Mouse (Mus musculus) T-helper 2 cell (primary cell): Measurements from ENCODE around the gene Igfbp4.

Experiments
- in situ Hi-C: fragments of 300-600 bp; cut with MboI, MseI; formaldehyde crosslinking; loops from one replicate; pipeline ENCODE4 v1.15.1; 2025; ENCODE audit warnings: high pct_unique_total_duplicates

The Igfbp4 gene

DNA sequence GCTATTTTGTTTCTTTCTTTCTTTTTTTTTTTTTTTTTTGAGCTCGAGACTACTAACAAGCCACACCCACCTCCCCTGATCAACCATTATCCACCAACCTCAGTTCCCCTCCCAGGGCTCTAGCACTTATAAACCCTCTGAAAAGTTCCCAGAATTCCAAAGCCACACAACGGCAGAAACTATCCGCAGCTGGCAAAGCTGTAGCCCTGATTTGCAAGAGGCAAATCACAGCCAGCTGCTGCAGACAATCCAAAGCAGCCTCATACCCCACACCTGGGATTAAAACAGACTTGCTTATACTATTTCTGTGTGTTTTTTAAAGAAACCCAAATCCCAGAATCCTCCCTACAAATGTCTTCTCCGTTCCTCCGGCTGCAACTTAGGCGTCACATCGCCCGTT is 36.8 kb downstream of the Igfbp4 start:
- in situ Hi-C loops = no loop called here

DNA sequence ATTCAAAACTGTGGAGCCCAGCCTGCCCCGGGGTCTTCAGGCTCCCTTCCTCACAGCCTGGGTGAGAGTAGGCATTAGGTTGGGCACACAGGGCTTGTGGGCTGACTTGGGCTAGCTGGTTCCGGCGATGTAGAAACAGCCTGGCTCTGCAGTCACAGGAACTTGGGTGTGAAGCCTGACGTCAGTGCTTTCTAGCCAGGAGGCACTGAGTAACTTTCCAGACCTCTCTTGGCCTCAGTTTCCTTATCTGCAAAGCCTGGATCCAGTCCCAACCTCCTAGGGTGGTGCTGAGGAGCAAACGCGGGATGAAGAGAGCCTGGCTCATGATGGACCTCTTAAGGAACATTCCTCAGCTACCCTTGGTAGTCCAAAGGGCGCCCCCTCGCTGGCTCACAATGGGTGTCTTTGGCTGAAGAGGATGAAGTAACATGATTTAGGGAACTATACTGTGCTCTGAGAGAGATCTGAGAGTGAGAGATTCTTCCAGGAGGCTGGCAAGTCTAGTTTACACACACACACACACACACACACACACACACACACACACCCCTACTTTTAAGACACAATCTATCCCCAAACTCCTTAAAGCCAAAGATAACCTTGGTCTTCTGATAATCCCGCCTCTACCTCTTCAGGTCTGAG is 40.0 kb downstream of the Igfbp4 start:
- in situ Hi-C loops = no loop called here

DNA sequence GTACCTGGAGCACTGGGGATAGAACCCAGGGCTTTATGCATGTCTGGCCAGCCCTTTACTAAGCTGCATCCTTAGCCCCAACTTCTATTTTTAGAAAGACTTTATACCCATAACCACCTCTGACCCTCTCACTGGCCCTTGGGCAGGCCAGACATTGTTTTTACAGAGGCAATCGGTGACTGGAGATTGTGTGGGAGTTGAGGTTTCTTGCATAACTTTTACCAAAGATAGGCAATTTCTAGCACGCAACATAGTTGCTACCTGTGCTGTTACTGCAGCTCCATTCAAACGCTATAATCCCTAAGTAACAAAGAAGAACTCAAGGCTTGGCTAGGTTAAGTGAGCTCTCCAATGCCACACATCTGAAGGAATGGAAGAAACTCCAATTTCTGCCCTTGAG is 40.5 kb downstream of the Igfbp4 start:
- in situ Hi-C loops = no loop called here

DNA sequence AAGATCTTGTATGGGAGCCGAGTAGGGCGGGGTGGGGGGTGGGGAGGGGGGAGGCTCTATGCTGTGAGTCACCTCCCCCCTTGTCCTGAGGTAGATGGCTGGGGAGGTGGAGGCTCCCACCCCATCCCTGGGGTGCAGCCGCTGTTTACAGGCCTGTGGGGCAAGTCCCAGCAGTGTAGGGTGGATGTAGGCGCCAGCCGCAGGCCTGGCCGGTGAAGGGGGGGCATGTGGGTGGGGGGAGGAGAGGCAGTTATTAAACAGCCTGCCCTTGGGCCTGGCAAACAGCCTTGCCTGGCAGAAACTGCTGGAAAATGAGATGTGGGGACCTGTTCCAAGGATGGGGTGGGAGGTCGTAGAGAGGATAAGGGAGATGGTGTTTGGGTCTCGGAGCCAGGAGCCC is 41.1 kb downstream of the Igfbp4 start:
- in situ Hi-C loops = no loop called here

DNA sequence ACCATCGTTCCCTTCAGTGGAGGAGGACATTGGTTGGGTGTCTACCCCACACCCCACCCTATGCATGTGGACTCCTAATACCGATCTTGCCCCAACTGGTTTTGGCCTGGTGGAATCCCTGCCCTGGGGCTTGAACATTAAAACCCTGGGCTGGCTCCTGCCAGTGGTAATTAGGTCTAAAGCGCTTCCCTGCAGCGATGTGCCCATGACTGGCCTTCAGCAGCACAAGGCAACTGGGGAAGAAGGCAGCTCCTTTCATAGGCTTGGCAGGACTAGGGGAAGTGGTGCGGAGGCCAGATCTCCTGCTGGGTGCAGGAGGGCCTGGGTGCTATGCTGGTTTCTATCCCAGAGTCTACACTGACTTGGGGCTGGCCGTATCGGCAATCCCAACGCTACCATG is 42.5 kb downstream of the Igfbp4 start:
- in situ Hi-C loops = no loop called here

DNA sequence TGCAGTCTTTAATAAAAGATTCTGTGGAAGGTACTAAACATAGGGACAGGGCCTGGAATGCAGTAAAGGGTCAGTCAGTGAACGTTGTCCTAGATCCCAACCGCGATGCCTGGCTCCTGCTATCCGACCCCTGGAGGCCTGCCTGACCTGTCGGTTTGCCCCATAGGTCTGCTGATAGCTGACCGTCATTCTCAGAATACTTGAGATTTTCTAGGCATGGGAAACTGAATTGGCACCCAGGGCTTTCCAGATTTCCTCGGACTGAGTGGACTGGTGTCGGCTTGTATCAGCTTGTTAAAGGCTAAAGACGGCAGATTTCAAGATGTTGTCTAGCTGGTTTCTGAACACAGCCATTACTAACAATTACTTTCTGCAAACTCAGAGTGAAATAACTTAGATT is 43.3 kb downstream of the Igfbp4 start:
- in situ Hi-C loops = no loop called here

DNA sequence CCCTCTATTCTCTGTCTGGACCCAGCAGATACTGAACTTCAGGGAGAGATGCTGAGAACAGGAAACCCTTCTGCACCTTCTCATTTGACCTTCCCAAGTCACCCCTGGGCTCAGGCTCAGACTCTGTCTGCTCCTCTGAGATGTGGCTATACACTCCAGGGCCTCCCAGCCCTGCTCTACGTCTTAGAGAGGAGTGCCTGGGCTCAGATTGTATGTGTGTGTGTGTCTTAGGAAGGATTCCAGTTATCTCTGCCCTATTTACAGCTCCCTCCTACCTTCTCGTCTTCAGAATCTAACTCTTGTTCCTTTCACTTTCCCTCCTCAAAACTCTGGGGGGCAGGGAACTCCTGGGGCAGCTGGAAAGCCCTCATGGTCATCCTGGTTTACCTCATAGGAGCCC is 47.4 kb downstream of the Igfbp4 start:
- in situ Hi-C loops = no loop called here

DNA sequence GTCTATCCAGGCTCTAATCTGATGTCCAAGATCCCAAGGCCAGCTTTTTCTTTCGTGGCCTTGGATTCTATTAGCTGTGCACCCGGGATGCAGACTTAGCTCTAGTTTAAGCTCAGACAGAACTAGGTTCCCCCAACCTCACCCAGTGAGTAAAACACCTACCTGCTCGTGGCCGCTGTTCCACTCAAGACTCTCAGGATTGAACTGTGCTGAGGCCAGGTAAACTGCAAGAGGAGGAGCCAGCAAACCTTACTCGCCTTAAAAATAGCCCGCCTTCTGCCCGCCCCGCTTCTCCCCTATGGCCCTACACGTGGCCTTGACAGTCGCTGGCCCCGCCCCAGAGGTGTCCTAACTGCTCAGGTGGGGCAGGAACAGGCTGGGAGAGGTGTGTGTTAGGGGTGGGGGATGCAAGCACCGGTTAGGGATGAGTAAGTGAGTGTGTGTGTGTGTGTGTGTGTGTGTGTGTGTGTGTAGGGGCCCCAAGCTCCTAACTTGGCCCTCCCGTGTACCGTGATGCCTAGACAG is 48.1 kb downstream of the Igfbp4 start, which contains the start of gene Tns4:
Tns4 (minus strand) TSS at position 230 of the 525 bp plus-strand sequence.
- in situ Hi-C loops = no loop called here

DNA sequence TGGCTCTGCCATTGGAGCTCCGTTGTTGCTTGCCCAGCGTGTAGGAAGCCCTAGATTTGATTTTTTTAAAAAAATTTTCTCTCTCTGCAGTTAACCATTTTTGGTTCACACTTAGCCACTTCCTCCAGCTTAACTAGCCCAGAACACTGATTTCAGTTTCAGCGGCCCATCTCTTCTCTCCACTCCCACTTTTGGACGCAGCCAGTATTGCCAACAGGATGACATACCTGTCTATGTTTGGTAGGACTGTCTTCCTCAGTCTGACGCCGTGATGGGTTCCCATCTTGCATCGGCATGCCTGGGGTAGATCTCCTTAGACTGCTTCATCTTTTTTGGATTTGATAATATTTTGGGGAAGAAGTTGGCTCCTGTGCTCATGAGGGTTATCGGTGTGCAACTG is 49.3 kb downstream of the Igfbp4 start:
- in situ Hi-C loops = no loop called here

DNA sequence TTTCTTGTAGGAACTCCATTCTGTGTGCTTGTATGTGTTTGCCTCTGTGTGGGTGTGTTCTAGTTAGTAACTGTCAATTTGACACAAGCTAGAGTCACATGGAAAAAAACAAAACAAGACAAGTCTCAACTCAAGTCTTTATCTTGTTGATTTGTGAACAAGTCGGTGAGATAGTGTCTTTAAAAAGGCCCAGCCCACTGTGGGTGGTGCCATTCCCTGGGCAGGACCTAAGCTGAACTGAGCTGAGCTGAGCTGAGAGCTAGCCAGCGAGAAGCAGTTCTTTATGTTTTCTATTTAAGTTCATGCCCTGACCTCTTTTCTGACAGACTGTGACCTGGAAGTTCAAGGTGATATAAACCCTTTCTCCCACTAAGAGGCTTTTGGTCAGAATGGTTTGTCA is 50.6 kb downstream of the Igfbp4 start:
- in situ Hi-C loops = no loop called here

DNA sequence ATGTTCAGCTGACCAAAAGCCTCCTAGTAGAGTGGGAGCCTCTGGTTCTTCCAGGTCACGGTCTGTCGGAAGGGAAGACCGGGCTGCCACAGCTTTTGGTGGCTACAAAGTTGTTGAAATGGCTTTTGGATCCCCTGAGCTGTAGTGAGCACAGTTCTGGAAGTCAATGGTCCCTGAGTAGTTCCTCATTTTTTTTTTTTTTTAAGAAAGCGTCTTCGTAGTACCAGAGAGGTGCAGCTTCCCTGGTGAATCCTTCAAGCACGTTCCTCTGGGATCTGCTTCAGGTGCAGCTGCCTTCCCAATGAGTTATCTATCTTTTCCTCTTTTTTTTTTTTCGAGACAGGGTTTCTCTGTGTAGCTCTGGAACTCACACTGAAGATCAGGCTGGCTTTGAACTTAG is 52.7 kb downstream of the Igfbp4 start:
- in situ Hi-C loops = no loop called here

DNA sequence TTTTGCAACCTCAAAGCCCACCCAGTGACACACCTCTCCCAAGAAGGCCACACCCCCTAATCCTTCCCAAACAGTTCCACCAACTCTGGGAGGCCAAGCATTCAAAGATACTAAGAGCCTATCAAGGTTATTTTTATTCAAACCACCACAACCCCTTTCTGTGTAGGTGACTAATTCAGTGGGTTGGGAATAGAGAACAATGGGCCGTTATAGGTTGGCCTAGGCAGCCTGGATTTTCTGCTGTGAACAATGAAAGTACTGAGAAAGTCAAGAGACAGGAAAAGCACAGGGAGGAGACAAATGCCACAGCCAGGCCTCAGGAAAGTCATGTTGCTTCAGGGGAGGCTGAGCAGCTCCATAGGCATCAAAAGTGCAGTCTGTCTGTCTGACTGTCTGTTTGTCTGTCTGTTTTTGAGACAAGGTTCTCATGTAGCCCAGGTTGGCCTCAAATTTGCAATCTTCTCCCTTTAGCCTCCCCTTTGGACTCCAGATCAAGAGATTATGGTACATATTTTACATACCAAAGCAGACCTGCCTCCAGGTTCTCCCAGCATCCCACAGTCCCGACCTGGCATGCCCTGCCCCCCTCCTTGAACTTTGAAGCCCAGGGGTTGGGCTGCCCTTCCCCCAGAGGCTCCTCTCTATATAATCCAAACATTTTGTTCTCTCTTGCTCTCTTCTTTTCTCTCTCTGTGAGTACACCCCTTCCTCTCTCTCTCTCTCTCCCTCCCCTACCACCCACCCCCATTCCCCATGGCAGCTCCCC is 54.0 kb downstream of the Igfbp4 start:
- in situ Hi-C loops = no loop called here

DNA sequence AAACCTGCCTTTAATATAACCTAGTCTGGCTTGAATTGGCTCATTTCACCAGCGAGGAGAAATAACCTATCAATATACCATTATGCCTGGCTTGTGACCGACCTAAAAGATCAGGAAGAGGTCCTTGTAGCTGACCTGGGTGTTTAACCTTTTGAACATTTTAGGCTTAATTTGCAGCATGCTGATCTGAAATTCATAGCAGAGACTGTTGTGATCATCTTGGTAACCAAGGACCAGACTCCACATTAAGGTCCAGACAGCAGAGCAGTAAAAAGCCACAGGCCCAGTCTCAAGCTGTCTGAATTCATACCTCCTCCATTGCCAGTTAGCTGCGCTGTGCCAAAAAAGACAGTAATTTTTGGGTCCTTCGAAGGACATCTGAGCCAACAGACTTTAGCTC is 54.7 kb downstream of the Igfbp4 start:
- in situ Hi-C loops = no loop called here

DNA sequence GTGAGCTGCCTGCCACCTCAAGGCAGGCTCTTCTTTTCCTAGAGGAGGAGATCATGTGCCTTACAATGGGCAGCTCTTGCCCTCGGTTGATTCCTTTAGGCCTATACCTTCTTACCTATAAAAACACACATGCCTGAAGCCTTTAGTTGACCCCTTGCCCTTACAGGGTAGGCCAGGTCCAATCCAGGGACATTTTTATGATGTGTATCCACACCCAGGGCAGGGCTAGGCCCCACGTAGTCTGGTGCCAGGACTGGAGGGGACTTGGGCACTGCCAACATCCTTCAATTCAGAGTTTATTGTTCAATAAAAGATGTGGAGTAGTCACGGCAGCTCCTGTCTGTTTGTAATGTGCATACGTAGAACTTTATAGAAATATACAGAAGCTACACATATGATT is 55.4 kb downstream of the Igfbp4 start:
- in situ Hi-C loops = no loop called here

DNA sequence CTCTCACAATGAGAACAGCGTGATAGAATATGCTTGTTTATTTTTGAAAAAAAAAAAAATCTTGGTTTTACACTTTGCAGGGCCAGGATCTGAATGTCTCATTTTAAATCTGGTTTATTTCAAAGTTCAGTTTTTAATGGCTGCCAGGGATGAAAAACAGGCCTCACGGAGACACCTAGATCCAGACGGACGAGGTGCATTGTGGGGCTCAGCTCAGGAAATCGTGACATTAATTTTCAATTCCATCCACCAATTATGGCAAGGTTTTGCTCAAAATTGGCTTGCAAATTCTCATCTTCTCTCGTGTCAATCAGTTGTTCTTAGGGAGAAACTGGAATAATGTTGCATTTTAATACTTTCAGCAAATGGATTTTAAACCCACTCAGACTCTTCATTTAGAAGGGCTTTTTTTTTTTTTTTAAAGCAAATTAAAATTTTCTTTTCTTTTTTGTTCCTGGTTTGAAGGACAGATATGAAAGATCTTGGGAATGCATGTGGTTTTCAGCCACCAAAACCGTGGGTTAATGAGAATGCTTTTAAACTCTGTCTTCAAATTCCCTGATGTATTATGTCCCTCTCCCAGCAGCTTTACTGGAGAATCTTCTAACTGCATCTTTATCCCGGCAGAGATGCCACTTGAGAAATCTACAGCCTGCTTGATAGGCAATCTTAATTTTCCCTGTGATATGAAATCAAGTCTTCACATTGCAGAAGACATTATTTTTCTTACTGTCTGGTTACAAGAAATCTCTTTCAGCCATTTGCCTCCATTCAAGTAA is 56.1 kb downstream of the Igfbp4 start:
- in situ Hi-C loops = no loop called here

DNA sequence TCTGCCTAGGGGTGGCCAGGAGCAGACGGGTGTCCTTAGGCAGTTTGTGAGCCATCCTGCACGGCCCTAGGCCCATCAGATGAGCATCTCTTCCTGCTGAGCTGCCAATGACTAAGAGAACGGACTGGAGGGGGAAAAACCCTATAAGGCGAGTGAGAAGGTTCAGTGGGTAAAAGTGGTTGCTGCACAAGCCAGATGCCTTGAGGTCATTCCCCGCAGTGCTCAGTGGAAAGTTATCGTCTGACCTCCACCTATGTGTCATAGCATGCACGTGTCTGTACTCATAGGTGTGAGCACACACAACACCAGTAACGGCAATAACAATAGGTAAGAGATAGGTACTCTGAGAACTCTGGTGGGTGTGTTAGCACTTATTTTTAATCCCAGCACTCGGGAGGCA is 57.9 kb downstream of the Igfbp4 start:
- in situ Hi-C loops = no loop called here

DNA sequence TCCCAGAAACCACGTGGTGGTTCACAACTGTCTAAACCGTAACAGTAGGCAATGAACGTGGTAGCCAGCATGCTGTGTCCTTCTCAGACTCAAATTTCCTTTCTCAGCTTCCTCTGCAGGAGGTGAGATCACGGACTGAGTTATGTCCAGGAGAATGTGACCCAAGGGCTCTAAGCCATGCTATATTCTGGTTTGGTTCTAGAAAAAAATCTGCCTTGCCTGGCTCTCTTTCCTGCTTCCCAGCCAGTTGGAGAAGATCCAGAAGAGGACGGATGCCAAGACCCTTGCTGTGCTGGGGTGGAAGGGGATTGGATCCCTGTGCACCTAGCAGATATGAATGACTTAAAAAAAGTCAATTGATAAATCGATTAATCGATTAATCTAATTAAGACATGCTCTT is 58.5 kb downstream of the Igfbp4 start:
- in situ Hi-C loops = no loop called here

DNA sequence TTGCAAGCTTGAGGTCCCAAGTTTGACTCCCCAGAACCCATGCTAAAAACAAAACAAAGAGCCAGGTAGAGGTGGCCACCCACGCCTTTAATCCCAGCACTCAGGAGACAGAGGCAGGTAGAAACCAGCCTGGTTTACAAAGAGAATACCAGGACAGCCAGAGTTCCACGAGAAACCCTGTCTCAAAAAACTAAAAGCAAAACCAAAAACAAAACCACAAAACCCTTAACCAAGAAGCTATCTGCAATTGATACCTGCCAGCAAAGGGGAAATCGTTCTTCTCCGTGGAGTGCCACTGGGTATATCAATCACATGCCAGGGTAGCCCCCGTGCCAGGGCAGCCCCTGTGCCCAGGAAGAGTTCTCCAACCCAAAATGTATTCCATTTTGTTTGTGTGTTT is 59.2 kb downstream of the Igfbp4 start:
- in situ Hi-C loops = loop anchor here (5.0 kb wide), 1 partner anchor 47 kb away; no protein-coding TSS in a partner anchor

DNA sequence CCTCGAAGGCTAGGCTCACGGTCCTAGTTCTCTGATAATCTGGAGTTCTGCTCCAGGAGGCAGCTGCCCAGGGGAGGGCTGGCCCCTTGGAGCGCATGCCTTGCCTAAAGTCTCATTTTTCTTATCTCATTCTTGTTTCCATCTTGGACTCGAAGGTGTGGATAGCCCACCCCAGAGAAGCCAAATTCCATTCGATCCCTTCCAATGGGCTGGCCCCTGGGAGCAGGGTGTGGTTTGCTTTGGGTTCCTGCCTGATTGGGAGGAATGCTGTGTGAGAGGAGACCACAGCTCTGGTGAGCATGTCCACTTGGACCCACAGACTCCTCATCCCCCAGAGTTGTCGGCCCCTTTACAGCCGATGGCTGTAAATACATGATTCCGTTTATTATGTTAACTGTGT is 60.6 kb downstream of the Igfbp4 start:
- in situ Hi-C loops = loop anchor here (5.0 kb wide), 1 partner anchor 46 kb away; no protein-coding TSS in a partner anchor

DNA sequence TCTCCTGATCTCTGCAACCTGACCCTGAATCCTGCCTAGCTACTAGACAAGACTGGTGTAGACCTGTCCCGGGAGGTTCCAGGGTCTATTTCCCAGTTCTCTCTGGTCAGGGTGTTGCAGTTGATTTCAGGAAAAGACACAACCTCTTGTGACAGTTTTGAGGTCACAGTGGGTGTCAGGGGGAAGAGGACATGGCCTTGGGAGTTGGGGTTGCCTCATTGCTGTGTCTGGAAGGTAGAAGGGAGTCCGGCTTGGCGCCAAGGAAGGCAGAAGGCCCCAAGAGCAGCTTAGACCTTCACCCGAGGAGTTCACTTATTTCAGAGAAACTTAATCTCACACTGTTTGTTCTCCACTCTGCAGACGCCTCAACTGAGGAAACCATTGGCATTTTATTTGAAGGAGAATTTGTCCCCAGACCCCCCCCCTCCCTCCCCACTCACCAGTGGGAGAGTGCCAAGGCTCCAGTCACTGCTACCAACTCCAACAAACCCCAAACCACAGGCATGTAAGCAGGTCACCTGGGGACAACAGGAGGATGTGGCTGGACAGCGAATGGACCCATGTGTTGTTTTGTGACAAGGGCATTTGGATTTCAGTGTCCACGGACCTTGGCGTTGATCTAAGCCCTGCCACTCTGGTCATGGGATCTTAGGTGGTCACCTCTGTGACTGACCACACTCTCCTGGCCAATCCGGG is 61.7 kb downstream of the Igfbp4 start:
- in situ Hi-C loops = loop anchor here (5.0 kb wide), 1 partner anchor 45 kb away; no protein-coding TSS in a partner anchor
